Mouse (Mus musculus) kidney, postnatal 36 days (tissue): ENCODE measurements around the gene Cpne8.

Experiments used
- DNase-seq, 2 experiments: peaks; one replicate each; pipeline ENCODE4 v3.0.0; 2021 to 2022; ENCODE audit warnings: mixed read lengths in 2 of 2

Gene Cpne8

DNA sequence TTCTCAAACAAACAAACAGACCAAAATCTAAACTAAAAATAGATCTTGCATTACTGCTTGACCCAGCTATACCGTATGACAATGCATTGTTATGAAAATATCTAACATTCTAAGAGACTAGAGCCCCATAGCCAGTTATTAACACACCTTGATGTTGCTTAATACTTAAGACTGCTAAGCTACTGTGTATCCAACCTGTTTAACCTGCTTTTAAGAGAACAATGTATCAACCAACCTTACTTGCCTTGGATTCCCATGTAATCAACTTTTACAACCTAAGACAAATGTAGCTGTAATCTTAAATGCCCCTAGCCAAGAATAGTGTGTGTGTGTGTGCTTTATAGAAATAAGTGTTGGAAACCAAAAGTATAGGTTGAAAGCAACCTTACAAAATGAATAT, 233.2 kb downstream of the Cpne8 start:
- no peak for DNase-seq
